Mouse (Mus musculus): ENCODE data around the gene Zkscan7. TPM values are rescaled to one million over a fixed set of nuclear protein-coding genes. Genes with fewer than 3 reads are reported as not detected.
"Not testable (repeated sequence)": the region's sequence is repeated elsewhere in the genome, so short reads cannot be mapped to it uniquely, and the experiment has no call there.

Zkscan7 gene
- polyA plus RNA-seq, 1 experiment = 6.5 TPM

GRCm38 (mm10) chr9:122846156-122846555 is 39.3 kb upstream of the Zkscan7 start:
- TF ChIP-seq POLR2A (IDR thresholded peaks at IDR 0.05; ENCODE audit: low read depth, low read length) = no peak
- no peak for TF ChIP-seq CTCF (conservative IDR thresholded peaks at IDR 0.05; ENCODE audit: insufficient read depth, insufficient read length, low read depth, low read length)
- no peak overlapping the region for H3K27ac ChIP-seq (ENCODE audit: insufficient read depth, low read depth, low read length)
- H3K36me3 ChIP-seq (ENCODE audit: control insufficient read depth, insufficient read depth, low read length) = peaks cover 4% of the 10 kb centered on the region
- H3K27me3 ChIP-seq (replicated peaks; ENCODE audit: control insufficient read depth, insufficient read depth, low read length) = no peaks in the 10 kb centered on the region
- H3K4me3 ChIP-seq (ENCODE audit: insufficient read depth, low read depth, low read length) = no peak overlapping the region
- H3K4me1 ChIP-seq (ENCODE audit: control insufficient read depth, insufficient read depth, low read length) = no peaks in the 10 kb centered on the region
- DNase-seq = peak; percentile 35

DNA sequence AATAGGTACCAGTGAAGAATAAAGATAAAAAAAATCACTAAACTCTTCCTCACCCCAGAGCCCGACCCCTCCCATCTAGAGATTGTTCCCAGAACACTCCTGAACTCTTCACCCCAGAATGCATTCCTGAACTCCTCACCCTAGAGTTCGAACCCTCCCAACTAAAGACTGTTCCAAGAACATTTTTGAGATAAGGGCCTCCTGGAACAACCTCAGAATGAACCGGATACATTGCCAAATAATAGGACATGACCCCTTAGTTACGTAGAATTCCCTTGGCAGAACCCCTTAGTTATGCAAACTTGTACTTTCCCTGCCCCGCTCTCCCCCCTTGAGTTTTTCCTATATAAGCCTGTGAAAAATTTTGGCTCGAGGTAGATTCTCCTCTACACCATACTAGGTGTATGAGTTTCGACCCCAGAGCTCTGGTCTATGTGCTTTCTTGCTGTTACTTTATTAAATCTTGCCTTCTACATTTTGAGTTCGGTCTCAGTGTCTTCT is 37.6 kb upstream of the Zkscan7 start:
- not testable (repeated sequence) for H3K27me3 ChIP-seq (replicated peaks; ENCODE audit: control insufficient read depth, insufficient read depth, low read length); H3K4me3 ChIP-seq (ENCODE audit: insufficient read depth, low read depth, low read length); H3K4me1 ChIP-seq (ENCODE audit: control insufficient read depth, insufficient read depth, low read length); DNase-seq; H3K27ac ChIP-seq (ENCODE audit: insufficient read depth, low read depth, low read length)
- peaks cover 14% of the 10 kb centered on the region for H3K36me3 ChIP-seq (ENCODE audit: control insufficient read depth, insufficient read depth, low read length)
- 82% methylated on average over 8 of the region's 8 CpGs for WGBS

- Histone ChIP-seq H3K27me3 (replicated peaks; ENCODE audit: control insufficient read depth, insufficient read depth, low read length) (no peaks in the 10 kb centered on the region), H3K36me3 (ENCODE audit: control insufficient read depth, insufficient read depth, low read length) (peaks cover 56% of the 10 kb centered on the region), H3K4me3 (ENCODE audit: insufficient read depth, low read depth, low read length) (no peak overlapping the region), H3K4me1 (ENCODE audit: control insufficient read depth, insufficient read depth, low read length) (no peaks in the 10 kb centered on the region), H3K27ac (ENCODE audit: insufficient read depth, low read depth, low read length) (no peak overlapping the region)
- 79% methylated on average over 7 of the region's 7 CpGs for WGBS
- TF ChIP-seq CTCF (conservative IDR thresholded peaks at IDR 0.05; ENCODE audit: insufficient read depth, insufficient read length, low read depth, low read length) (no peak), POLR2A (IDR thresholded peaks at IDR 0.05; ENCODE audit: low read depth, low read length) (no peak)
- no peak for DNase-seq
Measured at GRCm38 (mm10) chr9:122854526-122854925, 31.0 kb upstream of the Zkscan7 start.

DNA sequence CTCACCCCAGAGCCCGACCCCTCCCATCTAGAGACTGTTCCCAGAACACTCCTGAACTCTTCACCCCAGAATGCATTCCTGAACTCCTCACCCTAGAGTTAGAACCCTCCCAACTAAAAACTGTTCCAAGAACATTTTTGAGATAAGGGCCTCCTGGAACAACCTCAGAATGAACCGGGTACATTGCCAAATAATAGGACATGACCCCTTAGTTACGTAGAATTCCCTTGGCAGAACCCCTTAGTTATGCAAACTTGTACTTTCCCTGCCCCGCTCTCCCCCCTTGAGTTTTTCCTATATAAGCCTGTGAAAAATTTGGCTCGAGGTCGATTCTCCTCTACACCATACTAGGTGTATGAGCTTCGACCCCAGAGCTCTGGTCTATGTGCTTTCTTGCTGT is 30.3 kb upstream of the Zkscan7 start:
- peaks cover 60% of the 10 kb centered on the region for H3K36me3 ChIP-seq (ENCODE audit: control insufficient read depth, insufficient read depth, low read length)
- H3K27ac ChIP-seq (ENCODE audit: insufficient read depth, low read depth, low read length); H3K27me3 ChIP-seq (replicated peaks; ENCODE audit: control insufficient read depth, insufficient read depth, low read length); H3K4me3 ChIP-seq (ENCODE audit: insufficient read depth, low read depth, low read length); H3K4me1 ChIP-seq (ENCODE audit: control insufficient read depth, insufficient read depth, low read length); DNase-seq: not testable (repeated sequence)
- WGBS = 92% methylated on average over 2 of the region's 7 CpGs

DNA sequence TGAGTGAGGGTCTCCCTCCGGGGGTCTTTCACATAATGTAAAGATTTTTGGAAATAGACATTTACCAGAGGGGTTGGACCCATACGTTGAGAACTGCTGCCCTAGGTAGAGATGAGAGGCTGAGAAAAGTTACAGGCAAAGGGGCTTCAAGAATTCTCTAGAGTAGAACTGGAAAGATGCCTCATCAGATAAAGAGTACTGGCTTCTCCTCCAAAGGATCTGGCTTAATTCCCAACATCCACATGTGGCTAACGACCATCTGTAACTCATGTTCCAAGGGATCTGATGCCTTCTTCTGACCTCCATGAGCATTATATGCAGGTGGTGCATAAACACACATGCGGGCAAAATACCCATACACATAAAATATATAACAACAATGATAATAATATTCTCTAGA is 29.9 kb upstream of the Zkscan7 start:
- DNase-seq = no peak
- Histone ChIP-seq H3K36me3 (ENCODE audit: control insufficient read depth, insufficient read depth, low read length) (peaks cover 63% of the 10 kb centered on the region), H3K27ac (ENCODE audit: insufficient read depth, low read depth, low read length) (no peak overlapping the region), H3K4me3 (ENCODE audit: insufficient read depth, low read depth, low read length) (no peak overlapping the region), H3K4me1 (ENCODE audit: control insufficient read depth, insufficient read depth, low read length) (no peaks in the 10 kb centered on the region), H3K27me3 (replicated peaks; ENCODE audit: control insufficient read depth, insufficient read depth, low read length) (no peaks in the 10 kb centered on the region)
- 94% methylated on average over 4 of the region's 4 CpGs for WGBS
- TF ChIP-seq CTCF (conservative IDR thresholded peaks at IDR 0.05; ENCODE audit: insufficient read depth, insufficient read length, low read depth, low read length) (no peak), POLR2A (IDR thresholded peaks at IDR 0.05; ENCODE audit: low read depth, low read length) (no peak)

DNA sequence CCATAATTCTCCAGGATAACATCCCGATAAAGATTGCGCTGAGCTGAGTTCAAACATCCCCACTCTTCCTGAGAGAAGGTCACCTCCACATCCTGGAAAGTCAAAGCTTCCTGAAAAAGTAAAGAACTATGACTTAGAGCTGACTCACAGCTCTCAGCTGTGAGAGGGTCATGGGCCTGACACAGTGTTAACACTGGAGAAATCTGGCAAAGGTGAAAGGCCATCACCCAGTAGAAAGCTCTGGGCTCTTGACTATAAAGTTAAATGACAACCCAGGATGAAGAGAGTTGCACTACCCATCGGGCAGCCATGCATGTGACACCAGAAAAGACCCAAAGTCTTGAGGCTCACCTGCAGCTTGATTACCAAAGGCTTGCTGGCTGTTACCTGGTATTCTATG is 28.8 kb upstream of the Zkscan7 start:
- TF ChIP-seq CTCF (conservative IDR thresholded peaks at IDR 0.05; ENCODE audit: insufficient read depth, insufficient read length, low read depth, low read length) (no peak), POLR2A (IDR thresholded peaks at IDR 0.05; ENCODE audit: low read depth, low read length) (no peak)
- no peaks in the 10 kb centered on the region for H3K4me1 ChIP-seq (ENCODE audit: control insufficient read depth, insufficient read depth, low read length)
- no peak for DNase-seq
- no peak overlapping the region for H3K4me3 ChIP-seq (ENCODE audit: insufficient read depth, low read depth, low read length)
- 95% methylated on average over 3 of the region's 3 CpGs for WGBS
- no peaks in the 10 kb centered on the region for H3K27me3 ChIP-seq (replicated peaks; ENCODE audit: control insufficient read depth, insufficient read depth, low read length)
- peaks cover 72% of the 10 kb centered on the region for H3K36me3 ChIP-seq (ENCODE audit: control insufficient read depth, insufficient read depth, low read length)
- H3K27ac ChIP-seq (ENCODE audit: insufficient read depth, low read depth, low read length) = no peak overlapping the region

GRCm38 (mm10) chr9:122860752-122861151 is 24.7 kb upstream of the Zkscan7 start:
- Histone ChIP-seq H3K27ac (ENCODE audit: insufficient read depth, low read depth, low read length) (no peak overlapping the region), H3K4me1 (ENCODE audit: control insufficient read depth, insufficient read depth, low read length) (peaks cover 3% of the 10 kb centered on the region; the same call in 1 of the 2 replicates), H3K36me3 (ENCODE audit: control insufficient read depth, insufficient read depth, low read length) (peaks cover 48% of the 10 kb centered on the region), H3K4me3 (ENCODE audit: insufficient read depth, low read depth, low read length) (no peak overlapping the region), H3K27me3 (replicated peaks; ENCODE audit: control insufficient read depth, insufficient read depth, low read length) (no peaks in the 10 kb centered on the region)
- DNase-seq = no peak
- no peak for TF ChIP-seq POLR2A (IDR thresholded peaks at IDR 0.05; ENCODE audit: low read depth, low read length)
- no peak for TF ChIP-seq CTCF (conservative IDR thresholded peaks at IDR 0.05; ENCODE audit: insufficient read depth, insufficient read length, low read depth, low read length)

DNA sequence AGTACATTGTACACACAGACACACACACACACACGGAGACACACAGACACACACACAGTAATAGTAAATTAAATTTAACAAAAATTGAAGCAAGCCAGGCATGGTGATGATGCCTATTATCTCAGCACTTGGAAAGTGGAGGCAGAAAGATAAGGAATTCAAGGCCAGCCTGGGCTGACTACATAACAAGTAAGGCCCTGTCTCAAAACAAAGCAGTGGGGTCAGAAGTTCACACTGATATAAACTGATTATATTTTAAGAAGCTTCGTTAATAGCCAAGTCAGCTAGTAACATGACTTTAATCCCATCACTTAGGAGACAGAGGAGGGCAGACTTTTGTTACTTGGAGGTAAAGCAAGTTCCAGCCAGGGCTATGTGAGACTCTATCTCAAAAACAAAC is 21.8 kb upstream of the Zkscan7 start:
- no peak for TF ChIP-seq POLR2A (IDR thresholded peaks at IDR 0.05; ENCODE audit: low read depth, low read length)
- no peak for DNase-seq
- WGBS = 76% methylated on average over 2 of the region's 2 CpGs
- Histone ChIP-seq H3K27me3 (replicated peaks; ENCODE audit: control insufficient read depth, insufficient read depth, low read length) (no peaks in the 10 kb centered on the region), H3K36me3 (ENCODE audit: control insufficient read depth, insufficient read depth, low read length) (peaks cover 25% of the 10 kb centered on the region), H3K4me3 (ENCODE audit: insufficient read depth, low read depth, low read length) (no peak overlapping the region), H3K4me1 (ENCODE audit: control insufficient read depth, insufficient read depth, low read length) (peaks cover 3% of the 10 kb centered on the region; the same call in 1 of the 2 replicates), H3K27ac (ENCODE audit: insufficient read depth, low read depth, low read length) (no peak overlapping the region)

Measured in kidney, adult 2 months (tissue).